Mouse (Mus musculus): ENCODE measurements at regions not wholly inside any gene's neighbourhood (a gene's known extent, or its start where the extent isn't known, plus 50 kb on each side); places are given as distances from the start of the nearest gene placed in this dataset.
"Not testable (repeated sequence)": the region's sequence is repeated elsewhere in the genome, so short reads cannot be mapped to it uniquely, and the experiment has no call there.

DNA sequence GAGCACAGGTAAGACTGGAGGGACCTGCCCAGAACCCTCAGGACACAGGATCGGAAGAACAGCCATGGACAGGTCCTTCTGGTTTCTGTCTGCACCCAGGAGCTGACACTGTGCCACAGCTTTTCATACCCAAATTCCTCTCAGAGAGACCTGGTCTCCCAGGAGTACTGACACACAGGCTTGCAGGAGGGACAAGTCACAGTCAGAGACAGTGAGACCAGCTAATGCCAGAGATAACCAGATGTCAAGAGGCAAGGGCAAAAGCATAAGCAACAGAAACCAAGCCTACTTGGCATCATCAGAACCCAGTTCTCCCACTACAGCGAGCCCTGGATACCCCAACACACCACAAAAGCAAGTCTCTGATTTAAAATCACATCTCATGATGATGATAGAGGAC lies 122.3 kb downstream of the Gm31371 start:
- H3K27ac ChIP-seq (ENCODE audit: low read length); H3K4me1 ChIP-seq (ENCODE audit: control insufficient read depth, insufficient read depth, low read length); H3K4me3 ChIP-seq (replicated peaks; ENCODE audit: low read length); H3K9ac ChIP-seq (ENCODE audit: low read length); H3K4me2 ChIP-seq (ENCODE audit: low read depth, low read length); H3K9me3 ChIP-seq (replicated peaks; ENCODE audit: control insufficient read depth, low read length); ATAC-seq (ENCODE audit: insufficient read depth, low FRiP score); H3K36me3 ChIP-seq (ENCODE audit: control insufficient read depth, insufficient read depth, low read length); H3K27me3 ChIP-seq (ENCODE audit: control insufficient read depth, insufficient read depth, low read length): not testable (repeated sequence)
- WGBS: no CpG with 5 or more reads among the region's 2 CpGs

DNA sequence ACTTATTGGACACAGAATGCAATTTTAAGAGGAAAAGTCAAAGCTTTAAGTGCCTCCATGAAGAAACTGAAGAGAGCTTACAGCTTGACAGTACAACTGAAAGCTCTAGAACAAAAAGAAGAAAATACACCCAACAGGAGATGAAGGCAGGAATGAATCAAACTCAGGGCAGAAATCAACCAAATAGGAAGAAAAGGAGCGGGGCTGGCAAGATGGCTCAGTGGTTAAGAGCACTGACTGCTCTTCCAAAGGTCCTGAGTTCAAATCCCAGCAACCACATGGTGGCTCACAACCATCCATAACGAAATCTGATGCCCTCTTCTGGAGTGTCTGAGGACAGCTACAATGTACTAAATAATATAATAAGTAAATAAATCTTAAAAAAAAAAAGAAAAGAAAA lies 124.8 kb downstream of the Gm31371 start:
- not testable (repeated sequence) for H3K9ac ChIP-seq (ENCODE audit: low read length)

DNA sequence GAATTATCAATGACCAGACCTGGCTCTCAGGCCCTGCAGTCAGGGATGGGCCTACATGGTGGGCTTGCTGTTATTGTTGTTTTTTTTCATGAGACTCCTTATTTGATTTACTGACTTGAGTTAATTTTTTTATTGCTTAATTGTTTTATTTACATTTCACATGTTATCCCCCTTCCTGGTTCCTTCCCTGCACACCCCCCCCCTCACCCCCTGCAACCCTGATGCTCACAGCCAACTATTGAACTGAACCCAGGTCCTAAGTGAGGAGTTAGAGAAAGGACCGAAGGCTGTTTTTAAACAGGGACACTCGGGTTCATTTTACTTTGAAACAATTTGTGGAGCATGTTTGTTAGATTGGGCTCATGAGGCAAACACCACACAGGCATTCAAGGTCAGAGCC lies 126.9 kb downstream of the Gm31371 start:
- H3K27me3 ChIP-seq (ENCODE audit: control insufficient read depth, insufficient read depth, low read length); ATAC-seq (ENCODE audit: insufficient read depth, low FRiP score); H3K27ac ChIP-seq (ENCODE audit: low read length); H3K9me3 ChIP-seq (replicated peaks; ENCODE audit: control insufficient read depth, low read length); H3K4me3 ChIP-seq (replicated peaks; ENCODE audit: low read length); H3K36me3 ChIP-seq (ENCODE audit: control insufficient read depth, insufficient read depth, low read length); H3K4me1 ChIP-seq (ENCODE audit: control insufficient read depth, insufficient read depth, low read length); H3K4me2 ChIP-seq (ENCODE audit: low read depth, low read length); H3K9ac ChIP-seq (ENCODE audit: low read length): not testable (repeated sequence)
- WGBS: 83% methylated on average over 2 of the region's 2 CpGs

More for the DNA sequence above, 124.8 kb downstream of the Gm31371 start:
- H3K27me3 ChIP-seq (ENCODE audit: control insufficient read depth, insufficient read depth, low read length); H3K36me3 ChIP-seq (ENCODE audit: control insufficient read depth, insufficient read depth, low read length); H3K4me3 ChIP-seq (replicated peaks; ENCODE audit: low read length); H3K9me3 ChIP-seq (replicated peaks; ENCODE audit: control insufficient read depth, low read length); H3K4me1 ChIP-seq (ENCODE audit: control insufficient read depth, insufficient read depth, low read length); ATAC-seq (ENCODE audit: insufficient read depth, low FRiP score); H3K27ac ChIP-seq (ENCODE audit: low read length); H3K4me2 ChIP-seq (ENCODE audit: low read depth, low read length): not testable (repeated sequence)
- WGBS: 63% methylated on average over 1 of the region's 2 CpGs

DNA sequence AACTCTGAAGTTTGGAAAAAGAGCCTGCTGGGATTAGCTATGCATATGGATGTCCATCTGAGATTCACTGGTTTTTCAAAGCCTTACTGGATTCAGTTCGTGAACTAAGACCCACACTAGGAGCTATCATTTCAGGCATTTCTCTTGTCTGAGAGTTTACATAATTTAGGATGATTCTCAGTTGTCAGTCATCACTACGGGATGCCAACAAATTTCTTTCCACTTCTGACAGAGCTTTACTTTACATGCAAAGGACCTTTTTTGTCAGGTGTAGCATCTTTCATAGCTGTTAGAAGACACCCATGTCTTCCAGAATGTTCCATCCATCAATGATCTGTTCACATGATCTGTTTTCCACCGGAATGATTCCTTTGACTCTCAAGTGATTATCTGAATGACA lies 154.4 kb downstream of the Gm31371 start:
- not testable (repeated sequence) for H3K9me3 ChIP-seq (replicated peaks; ENCODE audit: control insufficient read depth, low read length); H3K9ac ChIP-seq (ENCODE audit: low read length); ATAC-seq (ENCODE audit: insufficient read depth, low FRiP score); H3K27ac ChIP-seq (ENCODE audit: low read length); H3K27me3 ChIP-seq (ENCODE audit: control insufficient read depth, insufficient read depth, low read length); H3K4me3 ChIP-seq (replicated peaks; ENCODE audit: low read length); H3K4me2 ChIP-seq (ENCODE audit: low read depth, low read length); H3K4me1 ChIP-seq (ENCODE audit: control insufficient read depth, insufficient read depth, low read length); H3K36me3 ChIP-seq (ENCODE audit: control insufficient read depth, insufficient read depth, low read length)
- 62% methylated on average over 2 of the region's 3 CpGs for WGBS

DNA sequence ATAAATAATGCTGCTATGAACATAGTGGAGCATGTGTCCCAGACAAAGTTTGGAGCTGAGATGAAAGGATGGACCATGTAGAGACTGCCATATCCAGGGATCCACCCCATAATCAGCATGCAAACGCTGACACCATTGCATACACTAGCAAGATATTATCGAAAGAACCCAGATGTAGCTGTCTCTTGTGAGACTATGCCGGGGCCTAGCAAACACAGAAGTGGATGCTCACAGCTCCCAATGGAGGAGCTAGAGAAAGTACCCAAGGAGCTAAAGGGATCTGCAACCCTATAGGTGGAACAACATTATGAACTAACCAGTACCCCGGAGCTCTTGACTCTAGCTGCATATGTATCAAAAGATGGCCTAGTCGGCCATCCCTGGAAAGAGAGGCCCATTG lies 194.9 kb downstream of the Gm31371 start:
- H3K4me2 ChIP-seq (ENCODE audit: low read depth, low read length); H3K4me1 ChIP-seq (ENCODE audit: control insufficient read depth, insufficient read depth, low read length); ATAC-seq (ENCODE audit: insufficient read depth, low FRiP score); H3K36me3 ChIP-seq (ENCODE audit: control insufficient read depth, insufficient read depth, low read length); H3K4me3 ChIP-seq (replicated peaks; ENCODE audit: low read length); H3K9ac ChIP-seq (ENCODE audit: low read length); H3K9me3 ChIP-seq (replicated peaks; ENCODE audit: control insufficient read depth, low read length); H3K27me3 ChIP-seq (ENCODE audit: control insufficient read depth, insufficient read depth, low read length); H3K27ac ChIP-seq (ENCODE audit: low read length): not testable (repeated sequence)
- 84% methylated on average over 4 of the region's 5 CpGs for WGBS

DNA sequence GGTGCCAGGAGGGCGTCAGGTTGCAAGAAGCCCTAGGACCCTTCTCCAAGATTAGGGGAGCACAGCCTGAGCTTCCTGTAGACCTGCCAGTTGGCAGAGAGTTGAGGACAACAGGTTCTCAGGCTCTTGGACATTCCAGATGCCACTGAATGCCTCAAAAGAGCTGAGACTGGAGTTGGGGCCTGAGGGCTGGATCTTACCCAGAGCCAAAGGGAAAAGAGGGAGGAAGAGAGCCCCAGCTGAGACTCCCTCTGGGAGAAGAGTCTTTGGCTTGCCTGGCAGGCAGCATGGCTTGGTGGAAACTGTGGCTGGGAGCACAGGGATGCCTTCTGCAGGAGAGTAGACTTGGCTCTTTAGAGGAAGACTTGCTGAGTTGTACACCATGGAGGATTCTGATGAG lies 197.0 kb downstream of the Gm31371 start:
- not testable (repeated sequence) for H3K4me1 ChIP-seq (ENCODE audit: control insufficient read depth, insufficient read depth, low read length); H3K27me3 ChIP-seq (ENCODE audit: control insufficient read depth, insufficient read depth, low read length); ATAC-seq (ENCODE audit: insufficient read depth, low FRiP score); H3K4me3 ChIP-seq (replicated peaks; ENCODE audit: low read length); H3K4me2 ChIP-seq (ENCODE audit: low read depth, low read length); H3K9me3 ChIP-seq (replicated peaks; ENCODE audit: control insufficient read depth, low read length); H3K27ac ChIP-seq (ENCODE audit: low read length); H3K36me3 ChIP-seq (ENCODE audit: control insufficient read depth, insufficient read depth, low read length); H3K9ac ChIP-seq (ENCODE audit: low read length)
- WGBS: no CpG with 5 or more reads among the region's 1 CpGs

DNA sequence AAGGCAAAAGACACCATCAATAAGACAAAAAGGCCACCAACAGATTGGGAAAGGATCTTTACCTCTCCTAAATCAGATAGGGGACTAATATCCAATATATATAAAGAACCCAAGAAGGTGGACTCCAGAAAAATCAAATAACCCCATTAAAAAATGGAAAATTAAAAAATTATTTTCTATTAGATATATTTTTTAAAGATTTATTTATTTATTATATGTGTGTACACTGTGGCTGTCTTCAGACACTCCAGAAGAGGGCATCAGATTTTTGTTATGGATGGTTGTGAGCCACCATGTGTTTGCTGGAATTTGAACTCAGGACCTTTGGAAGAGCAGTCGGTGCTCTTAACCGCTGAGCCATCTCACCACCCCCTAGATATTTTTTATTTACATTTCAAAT lies 199.2 kb downstream of the Gm31371 start:
- H3K27me3 ChIP-seq (ENCODE audit: control insufficient read depth, insufficient read depth, low read length); H3K4me3 ChIP-seq (replicated peaks; ENCODE audit: low read length); H3K9me3 ChIP-seq (replicated peaks; ENCODE audit: control insufficient read depth, low read length); H3K9ac ChIP-seq (ENCODE audit: low read length); ATAC-seq (ENCODE audit: insufficient read depth, low FRiP score); H3K4me1 ChIP-seq (ENCODE audit: control insufficient read depth, insufficient read depth, low read length); H3K4me2 ChIP-seq (ENCODE audit: low read depth, low read length); H3K36me3 ChIP-seq (ENCODE audit: control insufficient read depth, insufficient read depth, low read length); H3K27ac ChIP-seq (ENCODE audit: low read length): not testable (repeated sequence)
- WGBS: no CpG with 5 or more reads among the region's 2 CpGs

DNA sequence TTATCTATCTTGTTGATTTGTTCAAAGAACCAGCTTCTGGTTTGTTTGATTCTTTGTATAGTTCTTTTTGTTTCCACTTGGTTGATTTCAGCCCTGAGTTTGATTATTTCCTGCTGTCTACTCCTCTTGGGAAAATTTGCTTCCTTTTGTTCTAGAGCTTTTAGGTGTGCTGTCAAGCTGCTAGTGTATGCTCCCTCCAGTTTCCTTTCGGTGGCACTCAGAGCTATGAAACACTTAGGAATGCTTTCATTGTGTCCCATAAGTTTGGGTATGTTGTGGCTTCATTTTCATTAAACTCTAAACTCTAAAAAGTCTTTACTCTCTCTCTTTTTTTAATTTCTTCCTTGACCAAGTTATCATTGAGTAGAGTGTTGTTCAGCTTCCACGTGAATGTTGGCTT lies 204.0 kb downstream of the Gm31371 start:
- not testable (repeated sequence) for H3K27ac ChIP-seq (ENCODE audit: low read length); ATAC-seq (ENCODE audit: insufficient read depth, low FRiP score); H3K9me3 ChIP-seq (replicated peaks; ENCODE audit: control insufficient read depth, low read length); H3K4me1 ChIP-seq (ENCODE audit: control insufficient read depth, insufficient read depth, low read length); H3K36me3 ChIP-seq (ENCODE audit: control insufficient read depth, insufficient read depth, low read length); H3K4me3 ChIP-seq (replicated peaks; ENCODE audit: low read length); H3K9ac ChIP-seq (ENCODE audit: low read length); H3K4me2 ChIP-seq (ENCODE audit: low read depth, low read length); H3K27me3 ChIP-seq (ENCODE audit: control insufficient read depth, insufficient read depth, low read length)
- 77% methylated on average over 1 of the region's 2 CpGs for WGBS

DNA sequence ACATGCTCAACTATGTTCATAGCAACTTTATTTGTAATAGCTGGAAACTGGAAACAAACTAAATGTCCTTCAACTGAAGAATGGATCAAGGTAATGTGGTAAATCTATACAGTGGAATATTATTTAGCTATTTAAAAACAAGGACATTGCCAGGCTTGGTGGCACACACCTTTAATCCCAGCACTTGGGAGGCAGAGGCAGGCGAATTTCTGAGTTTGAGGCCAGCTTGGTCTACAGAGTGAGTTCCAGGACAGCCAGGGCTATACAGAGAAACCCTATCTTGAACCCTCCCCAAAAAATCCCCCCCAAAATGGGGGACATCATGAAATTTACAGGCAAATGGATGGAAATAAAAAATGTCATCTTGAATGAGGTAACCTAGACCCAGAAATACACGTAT lies 213.6 kb downstream of the Gm31371 start:
- not testable (repeated sequence) for H3K27me3 ChIP-seq (ENCODE audit: control insufficient read depth, insufficient read depth, low read length); H3K27ac ChIP-seq (ENCODE audit: low read length); ATAC-seq (ENCODE audit: insufficient read depth, low FRiP score); H3K36me3 ChIP-seq (ENCODE audit: control insufficient read depth, insufficient read depth, low read length); H3K4me3 ChIP-seq (replicated peaks; ENCODE audit: low read length); H3K9ac ChIP-seq (ENCODE audit: low read length); H3K4me1 ChIP-seq (ENCODE audit: control insufficient read depth, insufficient read depth, low read length); H3K4me2 ChIP-seq (ENCODE audit: low read depth, low read length); H3K9me3 ChIP-seq (replicated peaks; ENCODE audit: control insufficient read depth, low read length)
- 72% methylated on average over 2 of the region's 2 CpGs for WGBS

DNA sequence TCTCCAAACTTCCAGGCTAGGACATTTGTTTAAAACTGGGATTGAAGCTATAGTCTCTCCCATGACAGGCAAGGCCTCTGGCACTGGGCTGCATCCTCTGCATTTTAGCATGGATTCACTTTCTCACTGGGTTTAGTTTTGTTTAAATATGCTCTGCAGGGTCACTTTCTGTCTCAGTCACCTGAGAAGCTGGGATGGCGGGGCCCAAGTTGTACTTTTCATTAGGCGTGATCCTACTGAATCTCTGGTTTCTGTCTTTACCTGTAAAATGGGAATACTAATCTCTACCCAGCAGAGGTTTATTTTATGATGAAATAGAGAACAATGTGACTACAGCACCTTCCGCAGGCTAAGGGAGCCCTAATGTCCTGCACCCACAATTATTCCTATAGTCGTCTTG lies 216.4 kb downstream of the Gm31371 start:
- not testable (repeated sequence) for H3K4me3 ChIP-seq (replicated peaks; ENCODE audit: low read length); H3K27me3 ChIP-seq (ENCODE audit: control insufficient read depth, insufficient read depth, low read length); H3K9me3 ChIP-seq (replicated peaks; ENCODE audit: control insufficient read depth, low read length); H3K27ac ChIP-seq (ENCODE audit: low read length); ATAC-seq (ENCODE audit: insufficient read depth, low FRiP score); H3K4me1 ChIP-seq (ENCODE audit: control insufficient read depth, insufficient read depth, low read length); H3K36me3 ChIP-seq (ENCODE audit: control insufficient read depth, insufficient read depth, low read length); H3K9ac ChIP-seq (ENCODE audit: low read length); H3K4me2 ChIP-seq (ENCODE audit: low read depth, low read length)
- 78% methylated on average over 4 of the region's 4 CpGs for WGBS
